ENCODE assay signal across 13 mouse cellular contexts in genomic region chr12:36089221-36089620, GRCm38 (mm10). TPM values are rescaled to one million over a fixed set of nuclear protein-coding genes. Genes with fewer than 3 reads are reported as not detected.
DNase-seq lines count a peak whose midpoint lies in the region; ATAC-seq lines count a peak whose summit lies in the region.
"Had no signal": no experiment of that assay in that cellular context is flagged by ENCODE, and none has a peak within 500 bp of the region (broad histone marks: within the 10 kb centered on the region; RNA-seq: fewer than 3 reads in every experiment).

No protein-coding gene starts in this region.

- peaks cover 37% of the 10 kb centered on the region for H3K36me3 ChIP-seq in hindbrain, embryonic 13.5 days
- no peaks in the 10 kb centered on the region for H3K36me3 ChIP-seq in hindbrain, embryonic 11.5 days (ENCODE audit: control insufficient read depth, insufficient read depth, low read length)
- peaks cover 31% of the 10 kb centered on the region for H3K36me3 ChIP-seq in midbrain, embryonic 13.5 days
- H3K36me3 ChIP-seq in midbrain, embryonic 10.5 days: peaks cover 40% of the 10 kb centered on the region

- H3K27me3 ChIP-seq in hindbrain, embryonic 13.5 days: no peaks in the 10 kb centered on the region
- H3K27me3 ChIP-seq in hindbrain, embryonic 11.5 days (ENCODE audit: control insufficient read depth, insufficient read depth, low read length): no peaks in the 10 kb centered on the region
- H3K27me3 ChIP-seq in midbrain, embryonic 13.5 days: no peaks in the 10 kb centered on the region
- no peaks in the 10 kb centered on the region for H3K27me3 ChIP-seq in midbrain, embryonic 10.5 days (ENCODE audit: low read depth, poor library complexity, severe bottlenecking)
- H3K27me3 ChIP-seq: limb, embryonic 13.5 days had no signal

- H3K9ac ChIP-seq in hindbrain, embryonic 13.5 days: no peak overlapping the region
- H3K9ac ChIP-seq in hindbrain, embryonic 11.5 days (ENCODE audit: low read depth, low read length): no peak overlapping the region
- no peak overlapping the region for H3K9ac ChIP-seq in midbrain, embryonic 13.5 days (replicated peaks)
- H3K9ac ChIP-seq: limb, embryonic 13.5 days had no signal

- no peak overlapping the region for H3K4me2 ChIP-seq in hindbrain, embryonic 13.5 days
- H3K4me2 ChIP-seq in hindbrain, embryonic 11.5 days (replicated peaks; ENCODE audit: low read depth, low read length): no peak overlapping the region
- no peak overlapping the region for H3K4me2 ChIP-seq in midbrain, embryonic 13.5 days (replicated peaks)
- H3K4me2 ChIP-seq: limb, embryonic 13.5 days had no signal

- 62% methylated on average over 6 of the region's 6 CpGs for WGBS in hindbrain, embryonic 13.5 days
- 90% methylated on average over 6 of the region's 6 CpGs for WGBS in hindbrain, embryonic 11.5 days
- 74% methylated on average over 6 of the region's 6 CpGs for WGBS in midbrain, embryonic 13.5 days
- 92% methylated on average over 6 of the region's 6 CpGs for WGBS in midbrain, embryonic 10.5 days

- no peaks in the 10 kb centered on the region for H3K9me3 ChIP-seq in hindbrain, embryonic 13.5 days
- H3K9me3 ChIP-seq in hindbrain, embryonic 11.5 days (ENCODE audit: control insufficient read depth, low read length): no peaks in the 10 kb centered on the region
- H3K9me3 ChIP-seq in midbrain, embryonic 13.5 days: no peaks in the 10 kb centered on the region
- H3K9me3 ChIP-seq in midbrain, embryonic 10.5 days (replicated peaks): no peaks in the 10 kb centered on the region
- H3K9me3 ChIP-seq: limb, embryonic 13.5 days had no signal

- H3K27ac ChIP-seq in hindbrain, embryonic 13.5 days: no peak overlapping the region
- H3K27ac ChIP-seq in hindbrain, embryonic 11.5 days (ENCODE audit: low read depth, low read length): no peak overlapping the region
- H3K27ac ChIP-seq in midbrain, embryonic 13.5 days: no peak overlapping the region
- H3K27ac ChIP-seq in midbrain, embryonic 10.5 days (replicated peaks): no peak overlapping the region
- H3K27ac ChIP-seq: kidney, postnatal 0 days; limb, embryonic 13.5 days; macrophage had no signal

- no peak overlapping the region for H3K4me3 ChIP-seq in hindbrain, embryonic 13.5 days
- H3K4me3 ChIP-seq in hindbrain, embryonic 11.5 days (ENCODE audit: low read depth, low read length): no peak overlapping the region
- H3K4me3 ChIP-seq in midbrain, embryonic 13.5 days (replicated peaks): no peak overlapping the region
- H3K4me3 ChIP-seq in midbrain, embryonic 10.5 days: no peak overlapping the region
- H3K4me3 ChIP-seq: limb, embryonic 13.5 days; myocyte had no signal

- H3K4me1 ChIP-seq in hindbrain, embryonic 13.5 days (replicated peaks): no peaks in the 10 kb centered on the region
- H3K4me1 ChIP-seq in hindbrain, embryonic 11.5 days (replicated peaks; ENCODE audit: control insufficient read depth, insufficient read depth, low read length): no peaks in the 10 kb centered on the region
- no peaks in the 10 kb centered on the region for H3K4me1 ChIP-seq in midbrain, embryonic 13.5 days (replicated peaks)
- H3K4me1 ChIP-seq in midbrain, embryonic 10.5 days: no peaks in the 10 kb centered on the region
- H3K4me1 ChIP-seq: limb, embryonic 13.5 days had no signal

- DNase-seq in hindbrain, embryonic 11.5 days (ENCODE audit: low spot score): no peak
- no peak for DNase-seq in midbrain, embryonic 10.5 days (ENCODE audit: low spot score)
- DNase-seq in lung, postnatal 10 days: peak; percentile 41
- DNase-seq in urinary bladder, postnatal 10 days (ENCODE audit: low spot score): no peak
- DNase-seq: right cerebral cortex, postnatal 4 days had no signal

- ATAC-seq in hindbrain, embryonic 13.5 days (ENCODE audit: low FRiP score): peak; percentile 16; the same call in 1 of the 2 replicates
- ATAC-seq in hindbrain, embryonic 11.5 days (ENCODE audit: low FRiP score): no peak
- ATAC-seq in midbrain, embryonic 13.5 days: peak; percentile 25; the same call in 1 of the 2 replicates
- peak; percentile 37; the same call in 1 of the 2 replicates for ATAC-seq in megakaryocyte-erythroid progenitor cell, adult 5-6 weeks (replicated peaks; ENCODE audit: low FRiP score, low TSS enrichment, poor library complexity, severe bottlenecking)
- ATAC-seq: inflammation-experienced regulatory T-cells, adult 6 months had no signal

RNA-seq across cellular contexts. Expression of gene Tspan13, which starts 46.9 kb away (rescaled TPM):
- polyA plus RNA-seq in hindbrain, embryonic 13.5 days (2015; fragmentation: Nextera tagmentation; extraction: Ambion mirVana): 408 and 421 TPM in 2 replicates
- polyA plus RNA-seq in hindbrain, embryonic 11.5 days (2014; fragmentation: Nextera tagmentation; extraction: Ambion mirVana): 207 and 229 TPM in 2 replicates
- polyA plus RNA-seq in midbrain, embryonic 13.5 days (2015; fragmentation: Nextera tagmentation; extraction: Ambion mirVana): 361 and 381 TPM in 2 replicates
- 198 and 207 TPM in 2 replicates for polyA plus RNA-seq in midbrain, embryonic 10.5 days (2016; fragmentation: Nextera tagmentation; extraction: Ambion mirVana)
- 126 and 142 TPM in 2 replicates for total RNA-seq in megakaryocyte-erythroid progenitor cell, adult 5-6 weeks (2014; fragmentation: Nextera tagmentation)
- 108 and 141 TPM in 2 replicates for total RNA-seq in megakaryocyte-erythroid progenitor cell, adult 5-6 weeks (2017)
